Mouse (Mus musculus) retina, postnatal 1 day (tissue): ENCODE measurements around the gene Ppp6r3.

ENCODE experiments used
- DNase-seq: peaks from one replicate; pipeline ENCODE4 v3.0.0-alpha.2; 2012

Gene Ppp6r3

DNA sequence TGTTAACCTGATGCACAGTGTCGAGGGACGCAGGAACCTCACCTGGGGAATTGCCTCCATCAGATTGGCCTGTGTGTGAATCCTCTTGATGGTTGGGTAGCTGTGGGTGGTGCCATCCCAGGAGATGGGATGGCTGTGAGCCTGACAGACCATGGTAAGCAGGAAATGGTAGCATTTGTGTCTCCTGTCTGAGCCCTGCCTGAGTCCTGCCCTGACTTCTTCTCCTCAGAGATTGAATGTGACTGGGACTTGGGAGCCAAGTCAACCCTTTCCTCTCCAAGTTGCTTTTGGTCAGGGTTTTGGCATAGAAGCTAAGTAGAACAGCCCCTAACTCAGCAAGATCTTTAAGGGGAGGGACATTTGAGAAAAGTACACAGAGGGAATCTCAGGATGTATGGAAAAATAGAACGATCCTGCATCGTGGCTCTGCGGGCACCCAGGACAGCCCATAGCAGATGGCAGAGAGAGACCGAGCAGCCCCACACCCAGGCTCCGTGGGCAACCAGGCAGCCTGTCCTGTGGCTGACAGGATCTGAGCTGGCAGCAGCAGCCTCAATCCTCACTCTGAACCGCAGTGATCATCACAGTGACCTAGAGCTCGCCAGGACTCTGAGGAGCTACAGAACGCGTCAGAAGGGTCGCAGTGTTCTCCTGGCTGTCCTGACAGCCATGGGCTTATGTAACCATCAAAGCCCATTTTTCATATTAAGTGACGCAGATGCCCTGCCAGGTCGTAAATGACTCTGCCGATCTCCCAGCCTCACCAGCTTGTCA is 147.3 kb downstream of the Ppp6r3 start:
- no peak for DNase-seq

DNA sequence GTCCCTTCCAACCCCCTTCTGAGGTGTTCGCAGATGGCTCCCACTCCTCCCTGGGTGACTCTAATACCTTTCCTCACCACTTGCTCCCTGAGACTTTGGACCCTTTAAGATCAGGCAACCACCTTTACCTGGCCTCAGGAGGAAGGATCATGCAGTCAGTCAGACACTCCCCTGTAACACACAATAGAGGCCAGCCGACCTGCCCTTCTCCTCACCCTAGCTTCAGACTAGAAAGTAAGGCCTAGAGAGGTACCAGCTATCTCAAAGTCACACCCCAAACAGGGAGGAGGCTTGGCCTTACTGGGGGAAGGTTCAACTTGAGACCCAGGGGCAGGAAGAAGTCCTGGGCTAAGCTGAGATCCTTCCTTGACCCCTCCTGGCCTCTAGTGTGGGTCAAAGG is 151.3 kb downstream of the Ppp6r3 start:
- DNase-seq, result no peak

DNA sequence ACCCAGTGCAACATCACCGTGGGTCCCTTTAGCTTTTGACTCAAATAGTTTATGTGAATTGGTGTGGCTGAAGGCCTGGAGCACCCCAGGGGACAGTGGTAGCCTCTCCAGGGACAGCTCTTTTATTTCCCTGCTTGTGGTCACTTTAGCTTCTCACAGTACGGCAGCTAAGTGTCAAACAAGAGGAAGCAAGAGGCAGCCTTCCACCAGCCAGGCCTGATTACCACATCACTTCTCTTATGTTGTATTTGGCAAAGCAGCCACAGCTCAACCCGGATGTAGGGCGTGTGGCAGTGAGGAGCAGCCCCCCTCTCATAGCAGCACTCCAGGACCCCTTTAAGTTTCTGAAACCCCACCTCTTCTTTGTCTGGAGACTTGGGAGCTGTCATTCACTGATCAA is 152.6 kb downstream of the Ppp6r3 start:
- no peak for DNase-seq

DNA sequence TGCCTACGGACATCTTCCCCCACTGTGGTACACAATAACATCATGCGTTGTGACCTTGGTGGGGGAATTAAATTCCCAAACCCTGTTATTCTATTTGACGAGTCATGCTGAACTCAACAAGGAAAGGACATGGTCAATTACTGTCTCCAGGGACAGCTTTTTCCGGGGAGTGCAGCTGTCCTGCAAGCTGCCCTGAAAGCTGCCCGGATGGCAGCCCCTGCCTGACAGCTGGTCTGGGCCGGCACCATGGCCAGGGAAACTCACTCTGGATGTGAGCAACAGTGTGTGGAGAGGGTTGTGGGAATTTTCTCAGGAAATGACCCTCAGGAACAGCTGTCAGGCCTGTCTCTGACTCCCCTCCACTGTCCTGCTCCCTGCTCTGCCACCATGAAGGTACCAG is 153.1 kb downstream of the Ppp6r3 start:
- DNase-seq, result peak; percentile 67

DNA sequence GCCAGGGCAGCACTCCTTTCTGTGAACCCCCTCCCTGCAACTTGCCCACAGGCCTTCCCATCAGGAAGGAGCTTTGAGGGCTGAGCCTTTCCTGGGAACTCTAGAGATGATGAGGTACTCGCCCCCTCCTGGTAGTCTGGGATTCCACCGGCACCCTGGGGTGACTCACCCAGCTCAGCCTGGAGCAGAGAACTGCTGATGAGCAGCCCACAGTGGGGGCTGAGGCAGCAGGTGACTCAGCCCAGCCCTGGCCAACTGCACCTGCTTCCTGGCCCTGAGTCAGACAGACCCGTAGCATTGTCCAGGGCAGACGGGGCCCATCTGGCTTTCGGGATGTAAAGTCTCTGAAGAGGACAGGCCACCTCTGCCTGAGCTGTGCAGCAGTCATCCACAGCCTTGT is 156.3 kb downstream of the Ppp6r3 start:
- no peak for DNase-seq

DNA sequence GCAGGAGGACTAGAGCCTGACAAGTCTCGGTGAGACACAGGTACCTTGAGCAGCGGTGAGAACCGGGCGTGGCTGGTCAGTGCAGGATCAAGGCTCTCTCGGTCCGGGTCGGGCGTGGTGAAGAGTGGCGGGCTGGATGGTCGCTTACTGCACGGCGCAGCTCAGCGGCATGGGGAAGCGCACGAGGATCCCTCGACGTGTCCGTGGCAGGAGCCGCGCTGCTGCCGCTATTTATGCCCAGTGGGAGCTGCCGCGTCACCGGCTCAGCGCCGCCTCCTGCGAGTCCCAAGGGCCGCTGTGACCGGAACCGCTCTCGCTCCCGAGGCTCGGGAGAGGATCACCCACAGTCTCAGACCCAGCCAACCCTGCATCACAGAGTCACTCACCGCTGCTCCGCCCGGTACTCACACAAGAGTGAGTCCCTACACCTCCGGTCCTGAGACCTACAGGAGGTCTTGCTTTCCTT is 161.2 kb downstream of the Ppp6r3 start, which contains the start of gene Gal:
Gene Gal, minus strand, starts transcription at position 277 of the 466 bp plus-strand sequence.
- DNase-seq, result peak; percentile 59

DNA sequence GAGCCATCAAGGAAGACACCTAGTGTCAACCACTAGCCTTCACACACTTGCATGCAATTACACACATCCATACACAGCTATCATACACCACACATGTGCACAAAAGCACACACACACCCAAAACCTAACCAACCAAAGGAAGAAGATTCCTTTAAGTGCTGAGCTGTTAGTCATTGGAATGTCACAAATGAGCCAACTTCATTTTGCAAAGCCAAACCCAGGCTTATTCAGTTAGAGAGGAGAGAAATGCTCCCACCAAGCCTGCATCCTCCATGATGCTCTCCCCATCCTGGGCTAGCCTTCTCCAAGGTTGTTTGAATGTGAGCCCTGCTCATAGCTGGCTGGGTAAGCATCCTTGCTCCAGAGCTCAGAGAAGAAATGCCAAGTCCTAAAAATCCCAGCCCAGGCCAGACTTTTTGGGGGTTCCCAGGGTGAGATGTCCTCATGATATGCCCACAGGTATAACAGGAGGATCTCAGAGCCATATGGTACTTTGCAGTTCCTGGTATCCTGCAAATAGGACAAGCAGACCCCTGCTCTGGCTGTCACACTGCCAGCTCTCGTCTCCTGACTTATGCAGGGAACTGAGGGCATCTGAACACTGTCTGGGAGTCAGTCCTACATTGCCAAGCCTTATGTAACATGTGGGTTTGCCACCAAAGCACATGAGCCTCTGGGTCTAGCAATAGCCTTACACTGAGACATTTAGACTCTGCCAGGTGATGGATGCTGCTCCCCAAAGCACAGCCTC is 169.8 kb downstream of the Ppp6r3 start:
- DNase-seq, result no peak
